Mouse (Mus musculus): ENCODE results near the gene Col12a1.

Col12a1 gene

GRCm38 (mm10) chr9:79605722-79606121 lies 112.9 kb downstream of the Col12a1 start:
- no peak for DNase-seq (ENCODE audit: extremely low read depth, low read depth)

- DNase-seq (ENCODE audit: extremely low read depth, low read depth) = no peak
Observed at GRCm38 (mm10) chr9:79604546-79604945, 114.1 kb downstream of the Col12a1 start.

- no peak for DNase-seq (ENCODE audit: extremely low read depth, low read depth)
Observed at GRCm38 (mm10) chr9:79603448-79603847, 115.2 kb downstream of the Col12a1 start.

- no peak for DNase-seq (ENCODE audit: extremely low read depth, low read depth)
Observed at GRCm38 (mm10) chr9:79600237-79600570, 118.4 kb downstream of the Col12a1 start.

GRCm38 (mm10) chr9:79599395-79600236 lies 119.0 kb downstream of the Col12a1 start:
- DNase-seq (ENCODE audit: extremely low read depth, low read depth) = no peak

GRCm38 (mm10) chr9:79598578-79598977 lies 120.1 kb downstream of the Col12a1 start:
- DNase-seq (ENCODE audit: extremely low read depth, low read depth) = no peak

GRCm38 (mm10) chr9:79586415-79587195 lies 132.0 kb downstream of the Col12a1 start:
- DNase-seq (ENCODE audit: extremely low read depth, low read depth) = no peak

- no peak for DNase-seq (ENCODE audit: extremely low read depth, low read depth)
Observed at GRCm38 (mm10) chr9:79566838-79567237, 151.8 kb downstream of the Col12a1 start.

- DNase-seq (ENCODE audit: extremely low read depth, low read depth) = no peak
Observed at GRCm38 (mm10) chr9:79553297-79553696, 165.3 kb downstream of the Col12a1 start.

Measured in MEL-GATA-1-ER (cell line).